In genomic region chr2:153585981-153586380, GRCm38 (mm10) we compare ENCODE assay signal across 1 mouse cellular context.
TF ChIP-seq lines count a peak whose summit lies in the region.

No protein-coding gene starts in this region.

TF ChIP-seq in CH12.LX, 34 proteins besides CTCF, POLR2A, EP300 and RAD21 (continued from another document):
- TF ChIP-seq CHD2 (IDR thresholded peaks at IDR 0.05; ENCODE audit: low read length) = no peak
- TF ChIP-seq RCOR1 (conservative IDR thresholded peaks at IDR 0.05; ENCODE audit: low read depth, low read length) = no peak
- TF ChIP-seq MAZ (IDR thresholded peaks at IDR 0.05; ENCODE audit: low read depth, low read length) = no peak
